Mouse (Mus musculus): ENCODE measurements around the gene Ppm1m.

- TF ChIP-seq POLR2A (IDR thresholded peaks at IDR 0.05; ENCODE audit: insufficient read length, low read depth): no peak
- TF ChIP-seq TCF12 (IDR thresholded peaks at IDR 0.05; ENCODE audit: insufficient read depth, poor library complexity, severe bottlenecking): no peak
- no peak for TF ChIP-seq USF1 (IDR thresholded peaks at IDR 0.05; ENCODE audit: low read depth)
- no peak for TF ChIP-seq MYOD1 (IDR thresholded peaks at IDR 0.05; ENCODE audit: control insufficient read depth in 1 of 3, insufficient read length in 2 of 3, low read depth in 2 of 3)
- no peak for TF ChIP-seq POLR2AphosphoS2 (IDR thresholded peaks at IDR 0.05; ENCODE audit: insufficient read length, low read depth)
- no peak for TF ChIP-seq CEBPB (IDR thresholded peaks at IDR 0.05; ENCODE audit: insufficient read depth, poor library complexity, severe bottlenecking)
Observed at GRCm38 (mm10) chr9:106182146-106182545, 17.4 kb downstream of the Ppm1m start.

Measured in myocyte (in vitro differentiated cells).